Mouse (Mus musculus) liver, postnatal 0 days (tissue): Measurements from ENCODE around the gene Cfap161. TPM values are rescaled to one million over a fixed set of nuclear protein-coding genes. Genes with fewer than 3 reads are reported as not detected.

Experiments used
- ATAC-seq: fragments of 200-750 bp; cut with Nextera tagmentation; 2 replicates; pipeline ENCODE4 v1.8.0; 2017; ENCODE audit warnings: mild to moderate bottlenecking, moderate library complexity
- DNase-seq: peaks from one replicate; pipeline ENCODE4 v3.0.0-alpha.2; 2016
- H3K27ac ChIP-seq: fragments of 300-500 bp; sonication (generic); 2 replicates; pipeline ENCODE4 v1.5.1; 2014; ENCODE audit warnings: antibody characterized with exemption, moderate library complexity, mild to moderate bottlenecking, low read depth
- H3K27me3 ChIP-seq: fragments of 300-500 bp; sonication (generic); 2 replicates; pipeline ENCODE4 v1.6.1; 2014; ENCODE audit warnings: low read length, control low read depth, mixed read lengths; ENCODE audit not compliant: insufficient read depth
- H3K36me3 ChIP-seq: fragments of 300-500 bp; sonication (generic); replicated peaks from 2 replicates; pipeline ENCODE4 v1.6.1; 2014; ENCODE audit warnings: mild to moderate bottlenecking, control low read depth, low read length, moderate library complexity, mixed read lengths; ENCODE audit not compliant: insufficient read depth
- H3K4me1 ChIP-seq: fragments of 300-500 bp; sonication (generic); 2 replicates; pipeline ENCODE4 v1.6.1; 2014; ENCODE audit warnings: antibody characterized with exemption, mild to moderate bottlenecking, control low read depth; ENCODE audit not compliant: insufficient read depth
- H3K4me2 ChIP-seq: fragments of 300-500 bp; sonication (generic); 2 replicates; pipeline ENCODE4 v1.6.1; 2014; ENCODE audit warnings: low read depth, mild to moderate bottlenecking, low read length, moderate library complexity, mixed read lengths
- H3K4me3 ChIP-seq: fragments of 300-500 bp; sonication (generic); 2 replicates; pipeline ENCODE4 v1.5.1; 2014; ENCODE audit warnings: low read depth, low read length
- H3K9ac ChIP-seq: fragments of 300-500 bp; sonication (generic); replicated peaks from 2 replicates; pipeline ENCODE4 v1.6.1; 2014; ENCODE audit warnings: mild to moderate bottlenecking, moderate library complexity
- H3K9me3 ChIP-seq: fragments of 300-500 bp; sonication (generic); 2 replicates; pipeline ENCODE4 v1.6.1; 2016; ENCODE audit warnings: mild to moderate bottlenecking, control low read depth, low read length, mixed read lengths
- CTCF ChIP-seq: sonication (generic); IDR thresholded peaks from 2 replicates; pipeline ENCODE4 v1.5.1; 2016; ENCODE audit warnings: antibody characterized with exemption, low read depth
- EP300 ChIP-seq: IDR thresholded peaks from 2 replicates; pipeline ENCODE4 v1.6.1; 2016; ENCODE audit warnings: antibody characterized with exemption, low read depth, mild to moderate bottlenecking
- WGBS: fragments of 180-500 bp; shearing (Covaris S2); extraction: QIAGEN DNeasy Blood & Tissue Kit; methylation state at CpG from one replicate; pipeline ENCODE4 v1.1.7; 2014; ENCODE audit not compliant: insufficient replicate concordance; 5-methylcytosine and 5-hydroxymethylcytosine counted together
- polyA plus RNA-seq: library from polyadenylated mRNA; unstranded; fragments of >200 nt; fragmentation: Nextera tagmentation; extraction: Ambion mirVana; gene quantifications from 2 replicates; pipeline ENCODE4 v1.2.1, GENCODE M21; 2015

Gene Cfap161
- polyA plus RNA-seq, 1 experiment from 2014 or later = not detected

GRCm38 (mm10) chr7:83800071-83800470 is 5.4 kb upstream of the Cfap161 start:
- 94% methylated on average over 2 of the region's 2 CpGs for WGBS
- Histone ChIP-seq H3K4me2 (no peak overlapping the region), H3K27ac (no peak overlapping the region), H3K27me3 (no peaks in the 10 kb centered on the region), H3K36me3 (no peaks in the 10 kb centered on the region), H3K9me3 (no peaks in the 10 kb centered on the region), H3K9ac (no peak overlapping the region), H3K4me1 (no peaks in the 10 kb centered on the region), H3K4me3 (no peak overlapping the region)
- DNase-seq (no peak), ATAC-seq (no peak)
- TF ChIP-seq EP300 = no peak
- no peak for TF ChIP-seq CTCF

- H3K4me2 ChIP-seq = no peak overlapping the region
- DNase-seq = no peak
- H3K36me3 ChIP-seq = no peaks in the 10 kb centered on the region
- H3K27ac ChIP-seq = no peak overlapping the region
- no peak for ATAC-seq
- no peak overlapping the region for H3K9ac ChIP-seq
- H3K4me1 ChIP-seq = no peaks in the 10 kb centered on the region
- TF ChIP-seq EP300 (no peak), CTCF (no peak)
- H3K9me3 ChIP-seq = no peaks in the 10 kb centered on the region
- H3K27me3 ChIP-seq = no peaks in the 10 kb centered on the region
- H3K4me3 ChIP-seq = no peak overlapping the region
Measured at GRCm38 (mm10) chr7:83798004-83798403, 3.3 kb upstream of the Cfap161 start.

- H3K27me3 ChIP-seq = no peaks in the 10 kb centered on the region
- no peak overlapping the region for H3K4me2 ChIP-seq
- no peak overlapping the region for H3K9ac ChIP-seq
- no peak for ATAC-seq
- no peak for TF ChIP-seq EP300
- TF ChIP-seq CTCF = no peak
- no peak overlapping the region for H3K4me3 ChIP-seq
- WGBS = 68% methylated on average over 5 of the region's 5 CpGs
- no peak overlapping the region for H3K27ac ChIP-seq
- no peaks in the 10 kb centered on the region for H3K9me3 ChIP-seq
- H3K36me3 ChIP-seq = no peaks in the 10 kb centered on the region
- H3K4me1 ChIP-seq = no peaks in the 10 kb centered on the region
- DNase-seq = no peak
Measured at GRCm38 (mm10) chr7:83796177-83796576, 1.5 kb upstream of the Cfap161 start.

GRCm38 (mm10) chr7:83794006-83794683 is 535 bp downstream of the Cfap161 start:
- H3K4me2 ChIP-seq = no peak overlapping the region
- no peak overlapping the region for H3K4me3 ChIP-seq
- H3K9me3 ChIP-seq = no peaks in the 10 kb centered on the region
- H3K36me3 ChIP-seq = no peaks in the 10 kb centered on the region
- H3K9ac ChIP-seq = no peak overlapping the region
- WGBS = 40% methylated on average over 11 of the region's 11 CpGs
- DNase-seq (no peak), ATAC-seq (no peak)
- no peak for TF ChIP-seq CTCF
- TF ChIP-seq EP300 = no peak
- no peaks in the 10 kb centered on the region for H3K4me1 ChIP-seq
- no peak overlapping the region for H3K27ac ChIP-seq
- no peaks in the 10 kb centered on the region for H3K27me3 ChIP-seq

- Histone ChIP-seq H3K4me1 (no peaks in the 10 kb centered on the region), H3K9me3 (no peaks in the 10 kb centered on the region), H3K4me2 (no peak overlapping the region), H3K4me3 (no peak overlapping the region), H3K27ac (no peak overlapping the region), H3K36me3 (no peaks in the 10 kb centered on the region), H3K9ac (no peak overlapping the region), H3K27me3 (no peaks in the 10 kb centered on the region)
- no peak for TF ChIP-seq CTCF
- TF ChIP-seq EP300 = no peak
- no peak for ATAC-seq
- no peak for DNase-seq
- 72% methylated on average over 4 of the region's 4 CpGs for WGBS
Measured at GRCm38 (mm10) chr7:83780881-83781280, 13.8 kb downstream of the Cfap161 start.

GRCm38 (mm10) chr7:83780026-83780425 is 14.7 kb downstream of the Cfap161 start:
- ATAC-seq (no peak), DNase-seq (no peak)
- H3K36me3 ChIP-seq = no peaks in the 10 kb centered on the region
- no peak for TF ChIP-seq CTCF
- no peak for TF ChIP-seq EP300
- H3K4me2 ChIP-seq = no peak overlapping the region
- H3K27me3 ChIP-seq = no peaks in the 10 kb centered on the region
- H3K9ac ChIP-seq = no peak overlapping the region
- no peaks in the 10 kb centered on the region for H3K9me3 ChIP-seq
- H3K4me1 ChIP-seq = no peaks in the 10 kb centered on the region
- H3K4me3 ChIP-seq = no peak overlapping the region
- H3K27ac ChIP-seq = no peak overlapping the region
- 70% methylated on average over 4 of the region's 4 CpGs for WGBS
